Comparison of ENCODE assay signal across 8 mouse cellular contexts in genomic region chrX:73228606-73229214, GRCm38 (mm10). TPM values are rescaled to one million over a fixed set of nuclear protein-coding genes. Genes with fewer than 3 reads are reported as not detected.
DNase-seq lines count a peak whose midpoint lies in the region; ATAC-seq and TF ChIP-seq lines count a peak whose summit lies in the region.

No protein-coding gene starts in this region.

- no peak for TF ChIP-seq CTCF in bone marrow macrophage, adult 2 months (IDR thresholded peaks at IDR 0.05; ENCODE audit: low read depth, low read length)
- peak; percentile 29 for TF ChIP-seq CTCF in lung, postnatal 0 days (IDR thresholded peaks at IDR 0.05)
- no peak for TF ChIP-seq CTCF in thymus, adult 2 months (IDR thresholded peaks at IDR 0.05; ENCODE audit: borderline replicate concordance, control insufficient read depth, extremely low read depth, insufficient read depth, low read length, poor library complexity)

- peak overlapping the region; percentile 68 for H3K9ac ChIP-seq in forebrain, embryonic 11.5 days (ENCODE audit: low read length)
- H3K9ac ChIP-seq in heart, embryonic 16.5 days (ENCODE audit: low read length) = peak overlapping the region; percentile 78
- peak overlapping the region; percentile 39; the same call in 1 of the 2 replicates for H3K9ac ChIP-seq in lung, postnatal 0 days (replicated peaks; ENCODE audit: low read depth)

- H3K4me2 ChIP-seq in forebrain, embryonic 11.5 days (ENCODE audit: low read depth, low read length, severe bottlenecking) = peak overlapping the region; percentile 64
- peak overlapping the region; percentile 64 for H3K4me2 ChIP-seq in heart, embryonic 16.5 days (ENCODE audit: low read depth, low read length)
- H3K4me2 ChIP-seq in lung, postnatal 0 days (replicated peaks; ENCODE audit: low read depth, low read length) = peak overlapping the region; percentile 74

- no peaks in the 10 kb centered on the region for H3K36me3 ChIP-seq in forebrain, embryonic 11.5 days (ENCODE audit: control insufficient read depth, insufficient read depth, low read length)
- no peaks in the 10 kb centered on the region for H3K36me3 ChIP-seq in heart, embryonic 16.5 days (ENCODE audit: control insufficient read depth, insufficient read depth)
- no peaks in the 10 kb centered on the region for H3K36me3 ChIP-seq in lung, postnatal 0 days (ENCODE audit: insufficient read depth, low read length)
- no peaks in the 10 kb centered on the region for H3K36me3 ChIP-seq in thymus, adult 2 months (ENCODE audit: control insufficient read depth, insufficient read depth, low read length)

- TF ChIP-seq EP300 in lung, postnatal 0 days (IDR thresholded peaks at IDR 0.05) = no peak

- peak overlapping the region; percentile 88 for H3K4me3 ChIP-seq in bone marrow macrophage, adult 2 months (ENCODE audit: insufficient read depth, low read length)
- peak overlapping the region; percentile 54 for H3K4me3 ChIP-seq in forebrain, embryonic 11.5 days (ENCODE audit: low read depth, low read length)
- H3K4me3 ChIP-seq in heart, embryonic 16.5 days (ENCODE audit: low read length) = peak overlapping the region; percentile 71
- peak overlapping the region; percentile 52 for H3K4me3 ChIP-seq in lung, postnatal 0 days (ENCODE audit: low read depth, low read length)
- peak overlapping the region; percentile 95 for H3K4me3 ChIP-seq in thymus, adult 2 months (ENCODE audit: control insufficient read depth, insufficient read depth, low read length)

- peak; percentile 60 for ATAC-seq in forebrain, embryonic 11.5 days (replicated peaks; ENCODE audit: low FRiP score)
- peak; percentile 63 for ATAC-seq in heart, embryonic 16.5 days (replicated peaks; ENCODE audit: extremely low read depth, insufficient read depth, low FRiP score)
- peak; percentile 55 for ATAC-seq in lung, postnatal 0 days

- no peak for TF ChIP-seq POLR2A in bone marrow macrophage, adult 2 months (IDR thresholded peaks at IDR 0.05; ENCODE audit: borderline replicate concordance, low read depth, low read length)
- TF ChIP-seq POLR2A in thymus, adult 2 months (IDR thresholded peaks at IDR 0.05; ENCODE audit: control insufficient read depth, extremely low read depth, insufficient read depth, low read length, poor library complexity) = no peak

- H3K27ac ChIP-seq in bone marrow macrophage, adult 2 months (ENCODE audit: insufficient read depth, low read depth, low read length) = peak overlapping the region; percentile 63
- peak overlapping the region; percentile 80 for H3K27ac ChIP-seq in forebrain, embryonic 11.5 days (ENCODE audit: low read depth, low read length)
- peak overlapping the region; percentile 93 for H3K27ac ChIP-seq in heart, embryonic 16.5 days (ENCODE audit: low read length)
- H3K27ac ChIP-seq in lung, postnatal 0 days (ENCODE audit: low read length) = peak overlapping the region; percentile 90
- peak overlapping the region; percentile 87 for H3K27ac ChIP-seq in thymus, adult 2 months (ENCODE audit: control insufficient read depth, insufficient read depth, low read length)

- H3K27me3 ChIP-seq in forebrain, embryonic 11.5 days (ENCODE audit: control insufficient read depth, insufficient read depth, low read length) = no peaks in the 10 kb centered on the region
- H3K27me3 ChIP-seq in heart, embryonic 16.5 days (ENCODE audit: control insufficient read depth, insufficient read depth, low read length) = no peaks in the 10 kb centered on the region
- H3K27me3 ChIP-seq in lung, postnatal 0 days (replicated peaks; ENCODE audit: insufficient read depth, low read length) = 0 out of 2 replicates have a peak, but pooled peaks cover 2% of the 10 kb centered on the region
- H3K27me3 ChIP-seq in thymus, adult 2 months (ENCODE audit: control insufficient read depth, insufficient read depth, low read length) = no peaks in the 10 kb centered on the region

- no peaks in the 10 kb centered on the region for H3K9me3 ChIP-seq in forebrain, embryonic 11.5 days (ENCODE audit: control insufficient read depth, low read length)
- no peaks in the 10 kb centered on the region for H3K9me3 ChIP-seq in heart, embryonic 16.5 days (replicated peaks; ENCODE audit: control insufficient read depth, low read length)
- H3K9me3 ChIP-seq in lung, postnatal 0 days (ENCODE audit: low read length) = no peaks in the 10 kb centered on the region

- WGBS in forebrain, embryonic 11.5 days = 22% methylated on average over 36 of the region's 51 CpGs
- 9% methylated on average over 47 of the region's 51 CpGs for WGBS in heart, embryonic 16.5 days
- 20% methylated on average over 26 of the region's 51 CpGs for WGBS in lung, postnatal 0 days
- WGBS in thymus, adult 2 months = under 1% methylated on average over 41 of the region's 51 CpGs

- peak; percentile 76 for DNase-seq in CD4-positive helper T cell, adult 2 months (ENCODE audit: low read depth, low spot score)
- DNase-seq in forebrain, embryonic 11.5 days (ENCODE audit: low spot score) = peak; percentile 65
- peak; percentile 33 to 36 for DNase-seq in layer of hippocampus, adult 18-20 months (ENCODE audit: low spot score in 2 of 2)
- DNase-seq in lung, postnatal 0 days (ENCODE audit: low spot score) = peak; percentile 47
- peak; percentile 11 for DNase-seq in ovary, adult 18-20 months (ENCODE audit: low spot score)
- DNase-seq in thymus, adult 2 months = peak; percentile 67

- no peaks in the 10 kb centered on the region for H3K4me1 ChIP-seq in bone marrow macrophage, adult 2 months (ENCODE audit: control insufficient read depth, insufficient read depth, low read length)
- H3K4me1 ChIP-seq in forebrain, embryonic 11.5 days (replicated peaks; ENCODE audit: control insufficient read depth, insufficient read depth, low read length) = no peaks in the 10 kb centered on the region
- peaks cover 5% of the 10 kb centered on the region; the same call in 1 of the 2 replicates for H3K4me1 ChIP-seq in heart, embryonic 16.5 days (ENCODE audit: control insufficient read depth, insufficient read depth, low read length)
- no peaks in the 10 kb centered on the region for H3K4me1 ChIP-seq in lung, postnatal 0 days (ENCODE audit: insufficient read depth, low read depth, low read length)
- H3K4me1 ChIP-seq in thymus, adult 2 months (replicated peaks; ENCODE audit: control insufficient read depth, insufficient read depth, low read length) = peaks cover 4% of the 10 kb centered on the region

RNA-seq across cellular contexts. Expression of gene F8a, which starts 0.6 kb away (rescaled TPM):
- 5.2 and 6.0 TPM in 2 replicates for polyA plus RNA-seq in bone marrow macrophage, adult 2 months (2012; ENCODE audit: insufficient read depth, insufficient read length, missing spikeins)
- polyA plus RNA-seq in forebrain, embryonic 11.5 days (2014; fragmentation: Nextera tagmentation; extraction: Ambion mirVana) = 16.4 and 17.4 TPM in 2 replicates
- 11.8 and 11.9 TPM in 2 replicates for polyA plus RNA-seq in heart, embryonic 16.5 days (2015; fragmentation: Nextera tagmentation; extraction: Ambion mirVana)
- total RNA-seq in layer of hippocampus, adult 18-20 months (2021) = 10 to 100 TPM; 14.9 to 15.2 TPM
- 15.4 and 16.1 TPM in 2 replicates for polyA plus RNA-seq in lung, postnatal 0 days (2015; fragmentation: Nextera tagmentation; extraction: Ambion mirVana)
- polyA plus RNA-seq in thymus, adult 2 months (2012; rRNA removed) = 21.8 and 26.5 TPM in 2 replicates

RNA-seq across cellular contexts. Expression of gene Xlr4c, which starts 14.2 kb away (rescaled TPM):
- polyA plus RNA-seq in bone marrow macrophage, adult 2 months (2012; ENCODE audit: insufficient read depth, insufficient read length, missing spikeins) = 3.6 and 7.3 TPM in 2 replicates
- not detected in 2 replicates for polyA plus RNA-seq in forebrain, embryonic 11.5 days (2014; fragmentation: Nextera tagmentation; extraction: Ambion mirVana)
- polyA plus RNA-seq in heart, embryonic 16.5 days (2015; fragmentation: Nextera tagmentation; extraction: Ambion mirVana) = 0.39 and 1.8 TPM in 2 replicates
- under 1 TPM in 1 of 2 experiments, not detected in 1; 0.86 TPM for total RNA-seq in layer of hippocampus, adult 18-20 months (2021)
- 0.50 TPM in 1 of 2 replicates, not detected in the other for polyA plus RNA-seq in lung, postnatal 0 days (2015; fragmentation: Nextera tagmentation; extraction: Ambion mirVana)
- polyA plus RNA-seq in thymus, adult 2 months (2012; rRNA removed) = 4.1 and 6.8 TPM in 2 replicates

RNA-seq across cellular contexts. Expression of gene Xlr4b, which starts 14.6 kb away (rescaled TPM):
- 6.6 and 11.4 TPM in 2 replicates for polyA plus RNA-seq in bone marrow macrophage, adult 2 months (2012; ENCODE audit: insufficient read depth, insufficient read length, missing spikeins)
- polyA plus RNA-seq in forebrain, embryonic 11.5 days (2014; fragmentation: Nextera tagmentation; extraction: Ambion mirVana) = 0.32 and 0.41 TPM in 2 replicates
- polyA plus RNA-seq in heart, embryonic 16.5 days (2015; fragmentation: Nextera tagmentation; extraction: Ambion mirVana) = 2.4 and 4.1 TPM in 2 replicates
- 1 to 10 TPM in 1 of 2 experiments, not detected in 1; 1.2 TPM for total RNA-seq in layer of hippocampus, adult 18-20 months (2021)
- 0.19 and 0.78 TPM in 2 replicates for polyA plus RNA-seq in lung, postnatal 0 days (2015; fragmentation: Nextera tagmentation; extraction: Ambion mirVana)
- polyA plus RNA-seq in thymus, adult 2 months (2012; rRNA removed) = 8.5 and 13.3 TPM in 2 replicates

RNA-seq across cellular contexts. Expression of gene Xlr3c, which starts 36.5 kb away (rescaled TPM):
- not detected in 2 replicates for polyA plus RNA-seq in bone marrow macrophage, adult 2 months (2012; ENCODE audit: insufficient read depth, insufficient read length, missing spikeins)
- polyA plus RNA-seq in forebrain, embryonic 11.5 days (2014; fragmentation: Nextera tagmentation; extraction: Ambion mirVana) = 0.29 TPM in 1 of 2 replicates, not detected in the other
- not detected in 2 replicates for polyA plus RNA-seq in heart, embryonic 16.5 days (2015; fragmentation: Nextera tagmentation; extraction: Ambion mirVana)
- total RNA-seq in layer of hippocampus, adult 18-20 months (2021) = not detected
- not detected in 2 replicates for polyA plus RNA-seq in lung, postnatal 0 days (2015; fragmentation: Nextera tagmentation; extraction: Ambion mirVana)
- polyA plus RNA-seq in thymus, adult 2 months (2012; rRNA removed) = not detected in 2 replicates

RNA-seq across cellular contexts. Expression of gene Xlr3b, which starts 36.7 kb away (rescaled TPM):
- 6.2 and 6.9 TPM in 2 replicates for polyA plus RNA-seq in bone marrow macrophage, adult 2 months (2012; ENCODE audit: insufficient read depth, insufficient read length, missing spikeins)
- polyA plus RNA-seq in forebrain, embryonic 11.5 days (2014; fragmentation: Nextera tagmentation; extraction: Ambion mirVana) = 11.5 and 12.8 TPM in 2 replicates
- 6.3 and 6.5 TPM in 2 replicates for polyA plus RNA-seq in heart, embryonic 16.5 days (2015; fragmentation: Nextera tagmentation; extraction: Ambion mirVana)
- total RNA-seq in layer of hippocampus, adult 18-20 months (2021) = 10 to 100 TPM in 1 of 2 experiments, under 1 TPM in 1; 0.69 to 14.7 TPM
- 1.7 and 3.7 TPM in 2 replicates for polyA plus RNA-seq in lung, postnatal 0 days (2015; fragmentation: Nextera tagmentation; extraction: Ambion mirVana)
- 0.56 and 2.8 TPM in 2 replicates for polyA plus RNA-seq in thymus, adult 2 months (2012; rRNA removed)

Comparison
In these comparisons a context has a peak if more than half of its experiments do, and no peak if none do; other contexts are left out.
1. Peak in every context shown above with its lines: DNase-seq, ATAC-seq, H3K4me3 ChIP-seq and H3K27ac ChIP-seq.
2. DNase-seq: peak in every context shown above with its lines; median percentile 76 in CD4-positive helper T cell, adult 2 months; 67 in thymus, adult 2 months; 65 in forebrain, embryonic 11.5 days; 47 in lung, postnatal 0 days; 34 in layer of hippocampus, adult 18-20 months; 11 in ovary, adult 18-20 months.